Mouse (Mus musculus): ENCODE data around the gene Pla2g12b.

DNA sequence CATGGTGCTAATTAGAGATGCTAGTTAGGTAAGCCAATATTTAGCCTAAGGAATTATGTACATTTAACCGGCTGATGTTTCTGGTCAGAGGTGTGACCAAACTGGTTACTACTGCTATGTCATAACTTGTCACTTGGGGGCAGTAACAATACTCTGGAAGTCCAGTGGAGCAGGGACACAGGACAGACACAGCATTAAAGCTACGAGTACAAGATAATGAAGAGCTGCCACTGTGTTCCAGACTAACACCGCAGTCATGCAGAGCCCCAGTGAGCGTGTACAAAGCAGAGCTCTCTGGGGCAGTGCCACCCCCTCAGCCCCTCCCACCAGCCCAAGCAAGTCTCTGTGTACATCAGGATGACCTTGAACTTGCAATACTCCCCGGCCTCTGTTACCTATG, 48.4 kb downstream of the Pla2g12b start:
- TF ChIP-seq POLR2A (IDR thresholded peaks at IDR 0.05; ENCODE audit: low read depth, low read length): no peak
- TF ChIP-seq CTCF (IDR thresholded peaks at IDR 0.05; ENCODE audit: borderline replicate concordance, insufficient read depth, low read length): no peak

Measured in embryonic fibroblast, embryonic 13.5 days (primary cell).